Mouse (Mus musculus) CD8-positive naive resting alpha-beta T cell, adult 2 months (primary cell): ENCODE data around the gene Lrba.
A peak's percentile ranks its signal among the peaks of the same experiment; 100 is the strongest.

ENCODE experiments used
- DNase-seq, 2 experiments: peaks; one replicate each; pipeline ENCODE4 v3.0.0; 2022; ENCODE audit warnings: low read depth in 2 of 2, low spot score in 2 of 2

Gene Lrba

DNA sequence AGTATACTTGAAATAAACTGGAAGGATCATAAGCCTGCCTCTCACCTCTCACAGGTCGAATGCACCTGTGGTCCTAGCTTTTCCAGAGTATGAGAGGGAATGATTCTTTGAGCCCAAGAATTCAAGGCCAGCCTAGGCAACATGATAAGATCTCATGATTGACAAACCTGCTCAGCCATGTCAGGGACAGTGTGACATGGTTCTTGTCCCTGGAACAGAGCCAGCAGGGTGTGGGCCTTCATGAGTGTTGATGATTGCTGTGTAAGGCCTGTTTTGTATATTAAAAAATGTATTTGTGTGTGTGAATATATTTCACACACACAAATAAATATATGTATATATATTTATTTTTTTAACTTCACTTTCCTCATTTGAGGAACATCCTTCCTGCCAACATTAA lies 29.3 kb downstream of the Lrba start:
- no peak for DNase-seq

DNA sequence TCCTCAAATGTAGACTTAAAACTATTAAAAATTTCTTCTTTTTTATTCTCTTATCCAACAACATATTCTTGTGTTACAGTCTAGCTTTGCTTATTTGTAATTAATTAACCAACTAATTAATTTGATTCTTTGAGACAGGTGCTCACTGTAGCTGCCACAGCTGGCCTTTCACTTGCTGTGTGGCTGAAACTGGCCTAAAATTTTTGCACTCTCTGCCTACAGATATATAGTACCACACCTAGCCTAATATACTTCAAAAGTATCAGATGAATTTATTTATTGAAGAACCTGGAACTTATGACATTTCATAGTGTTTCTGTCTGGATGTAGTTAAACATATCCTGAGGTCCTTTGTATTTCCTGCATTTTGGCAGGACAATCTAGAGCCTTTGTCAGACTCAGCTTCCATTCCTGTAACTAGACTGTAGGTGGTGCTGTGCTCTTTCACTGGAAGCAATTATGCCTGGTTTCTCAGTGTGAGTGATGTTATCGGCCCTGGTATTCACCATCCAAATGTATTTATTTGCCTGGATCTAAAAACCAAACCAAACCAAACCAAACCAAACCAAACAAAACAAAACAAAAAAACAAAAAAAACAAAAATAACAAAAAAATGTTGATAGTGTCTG lies 43.7 kb downstream of the Lrba start:
- DNase-seq, result peak in 1 of 2 experiments; percentile 24

DNA sequence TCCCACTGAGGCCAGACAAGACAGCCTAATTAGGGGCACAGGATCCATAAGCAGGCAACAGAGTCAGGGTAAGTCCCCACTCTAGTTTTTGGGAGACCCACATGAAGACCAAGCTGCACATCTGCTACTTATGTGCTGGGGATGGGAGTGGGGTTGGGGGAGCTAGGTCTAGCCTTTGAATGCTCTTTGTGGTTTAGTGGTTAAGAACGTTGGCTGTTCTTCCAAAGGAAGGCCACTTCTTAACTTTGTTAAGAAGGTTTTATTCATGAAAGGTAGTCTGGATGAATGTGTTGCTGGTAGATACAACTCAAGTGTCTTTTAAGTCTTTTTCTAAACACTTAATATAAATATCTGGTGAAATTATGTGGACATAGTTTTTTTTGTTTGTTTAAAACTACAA lies 51.2 kb downstream of the Lrba start:
- no peak for DNase-seq

DNA sequence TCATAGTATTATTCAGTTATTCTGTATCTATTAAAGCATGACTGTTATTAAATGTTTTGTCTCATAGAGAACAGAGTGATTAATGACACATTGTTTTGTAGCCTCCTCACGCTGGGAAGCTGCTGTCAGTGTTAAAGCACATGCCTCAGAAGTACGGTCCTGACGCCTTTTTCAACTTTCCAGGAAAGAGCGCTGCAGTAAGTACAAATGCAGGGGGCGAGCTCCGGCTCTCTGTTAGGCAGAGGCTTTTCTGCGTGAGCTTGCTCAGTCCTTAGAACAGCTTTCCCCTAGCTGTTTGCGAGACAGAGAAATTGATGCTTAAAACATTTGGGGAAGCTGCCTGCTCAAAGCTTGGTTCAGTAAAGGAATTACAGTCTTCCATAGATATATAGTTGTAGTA lies 66.8 kb downstream of the Lrba start:
- no peak for DNase-seq

DNA sequence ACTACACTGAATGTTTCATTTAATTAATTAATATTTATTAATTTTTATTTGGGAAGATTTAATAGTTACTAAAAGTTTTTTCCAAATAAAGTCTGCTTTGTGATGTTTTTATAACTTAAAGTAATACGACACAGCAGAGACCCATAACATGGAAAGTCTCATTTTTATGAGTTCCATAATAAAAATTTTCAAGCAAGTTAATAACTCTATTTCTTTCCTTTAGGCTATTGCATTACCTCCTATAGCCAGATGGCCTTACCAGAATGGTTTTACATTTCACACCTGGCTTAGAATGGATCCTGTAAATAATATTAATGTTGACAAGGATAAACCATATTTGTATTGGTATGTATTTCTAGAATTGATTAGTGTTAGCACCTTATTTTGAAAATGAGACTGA lies 70.4 kb downstream of the Lrba start:
- no peak for DNase-seq

DNA sequence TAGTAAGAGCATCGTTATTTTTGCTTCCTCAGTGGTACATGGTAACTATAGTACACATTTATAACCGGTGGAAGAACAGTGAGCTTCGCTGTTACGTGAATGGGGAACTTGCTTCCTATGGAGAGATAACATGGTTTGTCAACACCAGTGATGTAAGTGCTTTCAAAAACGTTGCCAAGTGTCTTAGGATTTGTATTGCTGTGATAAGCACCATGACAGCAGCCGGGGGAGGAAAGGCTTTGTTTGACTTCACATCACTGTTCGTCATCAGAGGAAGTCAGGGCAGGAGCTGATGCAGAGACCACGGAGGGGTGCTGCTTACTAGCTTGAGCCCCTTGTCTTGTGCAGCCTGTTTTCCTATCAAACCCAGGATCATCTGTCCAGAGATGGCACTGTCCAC lies 71.7 kb downstream of the Lrba start:
- DNase-seq, result no peak

DNA sequence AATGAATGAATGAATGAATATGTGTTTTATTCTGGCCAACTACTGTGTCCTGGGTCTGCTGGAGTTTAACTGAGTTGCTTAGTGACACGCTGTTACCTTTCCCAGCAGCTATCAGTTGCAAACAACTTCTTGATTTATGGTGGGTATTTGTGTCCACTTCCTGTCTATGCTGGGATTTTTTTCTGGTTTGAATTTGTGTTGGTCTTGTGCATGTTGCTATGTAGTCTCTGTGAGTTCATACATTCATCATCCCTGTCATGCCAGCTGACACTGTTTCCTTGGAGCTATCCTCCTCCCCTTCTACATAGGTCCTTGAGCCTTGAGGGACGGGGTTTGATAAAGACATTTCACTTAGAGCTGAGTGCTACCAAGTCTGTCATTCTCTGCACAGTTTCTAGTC lies 84.4 kb downstream of the Lrba start:
- no peak for DNase-seq

DNA sequence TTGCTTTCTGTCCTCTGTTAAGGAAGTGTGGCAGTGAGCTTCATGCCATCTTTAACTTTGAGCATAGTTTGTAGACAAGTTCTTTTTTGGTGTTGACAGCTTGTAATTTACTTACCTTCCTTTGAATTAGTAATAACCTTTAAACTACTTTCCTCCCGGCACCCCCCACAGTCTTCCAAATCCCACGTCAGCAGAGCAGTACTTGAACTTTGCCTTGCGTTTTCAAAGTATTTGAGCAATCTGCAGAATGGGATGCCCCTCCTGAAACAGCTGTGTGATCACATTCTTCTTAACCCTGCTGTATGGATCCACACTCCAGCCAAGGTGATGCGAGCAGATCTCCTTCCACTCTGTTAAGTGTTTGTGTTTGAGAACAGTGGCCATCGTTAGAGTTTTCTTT lies 85.7 kb downstream of the Lrba start:
- DNase-seq, result no peak

DNA sequence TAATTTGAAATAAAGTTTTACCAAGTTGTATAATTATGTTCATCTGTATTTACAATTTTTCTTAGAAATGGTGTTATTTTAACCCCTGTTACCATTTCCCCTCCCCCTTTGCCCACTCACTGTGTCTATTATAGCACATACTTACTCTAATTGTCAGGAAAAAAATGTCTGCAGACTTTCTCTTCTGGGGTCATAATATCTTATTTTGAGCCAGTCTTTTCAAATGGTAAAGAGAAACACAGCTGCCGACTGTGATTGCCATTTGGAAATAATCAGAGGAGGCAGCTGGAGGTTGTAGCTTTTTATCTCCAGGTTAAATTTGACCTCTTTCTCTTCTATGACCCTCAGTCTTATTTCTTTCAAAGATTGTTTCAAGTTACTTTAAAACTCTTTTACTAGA lies 86.9 kb downstream of the Lrba start:
- DNase-seq, result no peak

DNA sequence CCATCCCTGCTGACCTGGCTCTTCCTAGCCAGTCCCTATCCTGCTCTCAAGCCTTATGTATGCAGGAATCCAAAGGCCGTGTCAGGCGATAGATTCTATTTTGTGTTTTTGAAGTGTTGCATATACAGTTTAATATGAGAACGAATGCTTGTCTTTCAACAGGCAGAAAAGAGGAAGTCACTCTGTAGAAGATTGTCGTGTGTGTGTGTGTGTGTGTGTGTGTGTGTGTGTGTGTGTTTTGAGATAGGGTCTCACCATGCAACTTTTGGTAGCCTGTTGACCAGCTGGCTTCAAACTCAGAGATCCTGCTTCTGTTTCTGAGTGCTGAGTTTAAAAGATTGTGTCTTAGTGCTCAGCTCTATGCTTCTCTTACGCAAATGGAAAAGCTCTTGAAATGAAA lies 93.2 kb downstream of the Lrba start:
- DNase-seq, result no peak

DNA sequence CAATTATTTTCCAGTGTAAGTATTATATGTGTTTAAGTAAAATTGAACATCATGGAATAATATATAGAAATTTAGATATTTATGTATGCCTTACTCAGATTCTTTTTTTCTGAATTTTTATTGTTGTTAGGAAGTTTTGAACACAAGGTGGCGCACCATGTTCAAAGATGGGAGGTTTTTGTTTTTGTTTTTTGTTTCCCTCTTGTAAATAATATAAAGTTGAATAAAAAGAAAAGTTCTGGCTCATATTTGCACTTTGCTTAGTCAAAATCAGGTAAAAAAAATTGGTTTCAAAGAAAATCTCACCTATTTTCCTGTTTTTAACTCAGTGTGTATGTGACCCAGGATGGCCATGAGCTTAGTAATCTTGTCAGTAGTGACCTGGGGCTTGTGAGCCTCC lies 104.1 kb downstream of the Lrba start:
- no peak for DNase-seq

DNA sequence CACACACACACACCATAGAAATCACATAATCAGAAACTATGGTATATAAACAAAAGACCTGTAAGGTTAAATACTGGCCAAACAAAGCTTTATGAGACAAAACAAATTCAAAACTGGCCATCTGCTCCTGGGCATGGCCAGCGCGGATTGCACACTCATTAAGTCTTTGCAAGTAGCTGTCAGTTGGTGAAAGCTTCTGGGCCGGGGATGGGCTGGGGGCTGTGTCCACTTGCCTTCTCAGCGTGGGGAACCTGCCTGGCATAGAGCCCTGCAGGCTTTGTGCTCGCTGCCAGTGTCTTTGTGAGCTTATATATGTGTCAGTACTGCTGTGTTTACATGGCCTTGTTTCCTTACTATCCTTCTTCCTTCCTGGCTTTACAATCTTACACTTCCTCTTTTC lies 118.8 kb downstream of the Lrba start:
- no peak for DNase-seq

DNA sequence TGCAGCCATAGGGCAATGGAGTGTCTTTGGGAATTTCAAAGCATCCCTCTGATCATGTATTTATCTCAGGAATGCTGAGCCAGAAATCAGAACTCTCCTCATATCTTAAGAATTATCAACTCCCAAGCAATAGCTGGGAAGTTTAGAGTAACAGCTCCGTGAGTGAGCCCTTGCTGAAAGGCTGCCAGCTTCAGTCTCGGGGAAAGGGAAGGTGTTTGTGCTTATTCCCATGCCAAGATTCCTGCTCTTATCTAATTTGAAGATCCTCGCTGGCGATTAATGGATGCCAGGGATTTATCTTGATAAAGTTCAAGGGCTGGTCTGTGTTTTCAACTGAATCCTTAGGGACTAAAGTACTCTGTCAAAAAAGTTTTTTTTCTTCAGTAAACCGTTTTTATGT lies 138.0 kb downstream of the Lrba start:
- no peak for DNase-seq

DNA sequence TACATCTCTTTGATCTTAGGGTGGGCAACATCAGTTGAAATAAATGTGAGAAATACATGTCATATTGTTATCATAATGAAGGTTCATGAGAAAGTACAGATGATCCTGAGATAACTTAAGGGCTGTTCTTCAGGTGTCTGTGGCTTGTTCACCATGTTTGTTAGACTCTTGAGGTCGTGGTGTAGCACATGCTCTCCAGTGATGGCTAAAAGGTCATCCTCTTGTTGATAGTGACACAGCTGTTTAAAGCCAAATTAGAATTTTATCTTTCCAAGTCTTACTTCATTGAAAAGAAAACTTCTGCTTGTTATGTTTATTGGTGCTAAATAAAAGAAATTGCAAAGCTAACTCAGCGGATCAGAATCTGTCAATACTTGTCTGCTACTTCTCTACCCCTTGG lies 147.0 kb downstream of the Lrba start:
- DNase-seq, result no peak

DNA sequence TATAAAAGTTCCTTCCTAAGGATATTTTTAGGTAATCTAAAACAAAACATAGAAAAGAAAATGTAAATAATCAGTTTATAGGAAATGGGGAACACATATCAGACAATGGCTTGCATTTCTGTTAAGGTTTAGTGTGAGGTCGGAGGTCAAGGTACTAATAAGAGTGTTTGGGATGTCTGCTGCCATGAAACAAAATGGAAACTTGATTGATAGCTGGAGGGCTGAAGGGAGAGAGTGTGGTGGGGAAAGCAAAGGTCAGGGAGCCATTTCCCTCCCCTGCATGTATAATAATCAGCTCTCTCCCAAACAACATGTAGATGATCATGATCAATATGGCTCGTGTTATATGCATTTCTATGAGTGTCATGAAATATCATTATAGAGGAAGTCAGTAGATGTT lies 150.8 kb downstream of the Lrba start:
- DNase-seq, result no peak

DNA sequence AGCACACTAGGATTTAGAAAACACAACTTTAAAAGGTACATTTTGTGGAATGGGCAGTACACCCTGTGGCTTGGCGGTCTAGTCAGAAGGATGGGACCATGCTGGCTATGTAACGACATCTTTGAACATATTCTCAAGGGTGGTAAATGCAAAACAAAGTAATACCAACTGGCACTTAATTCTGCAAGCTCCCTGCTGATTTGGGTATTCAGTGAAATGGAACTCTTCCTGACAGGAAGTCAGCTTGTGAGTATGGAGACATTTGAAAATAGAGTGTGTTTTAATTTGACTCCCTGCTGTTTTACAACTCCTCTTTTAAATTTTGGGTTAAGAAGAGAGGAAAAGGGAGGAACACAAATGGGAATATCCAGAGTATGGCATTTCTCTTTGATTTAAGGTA lies 158.1 kb downstream of the Lrba start:
- no peak for DNase-seq

DNA sequence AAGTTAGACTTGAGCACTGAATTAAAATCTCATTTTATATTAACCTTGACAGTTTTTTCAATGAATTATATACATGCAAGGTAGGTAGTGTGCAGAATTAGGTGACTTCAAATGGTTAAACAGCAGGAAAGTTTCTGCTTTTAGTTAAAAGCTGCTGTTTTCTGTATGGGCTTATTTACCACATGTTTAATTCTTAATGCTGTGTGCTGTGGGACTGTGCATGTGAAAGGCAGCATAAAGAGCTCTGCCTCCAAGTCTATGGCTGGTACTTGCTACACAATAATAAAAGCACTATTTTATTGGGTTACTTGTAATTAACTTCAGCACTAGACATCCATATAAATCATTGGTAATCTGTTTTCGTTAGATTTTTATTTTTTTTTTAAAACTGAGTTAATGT lies 160.6 kb downstream of the Lrba start:
- DNase-seq, result no peak

DNA sequence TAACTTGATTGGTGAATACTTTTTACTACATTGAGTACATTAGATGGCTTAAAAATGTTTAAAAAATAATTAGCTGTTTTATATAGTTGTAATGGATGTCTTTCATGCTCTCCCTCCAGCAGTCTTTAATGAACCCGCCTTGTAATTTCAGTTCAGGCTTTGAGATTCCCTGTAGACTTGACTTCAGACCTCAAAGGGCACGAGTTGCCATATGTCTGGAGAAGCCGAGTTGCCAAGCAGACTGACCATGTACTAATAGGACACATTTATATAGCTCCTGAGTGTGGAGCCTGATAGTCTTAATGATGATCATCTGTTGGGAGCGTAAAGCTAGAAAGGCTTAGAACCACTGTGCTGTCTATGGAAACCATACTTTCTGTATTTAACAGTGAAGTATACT lies 161.8 kb downstream of the Lrba start:
- no peak for DNase-seq

DNA sequence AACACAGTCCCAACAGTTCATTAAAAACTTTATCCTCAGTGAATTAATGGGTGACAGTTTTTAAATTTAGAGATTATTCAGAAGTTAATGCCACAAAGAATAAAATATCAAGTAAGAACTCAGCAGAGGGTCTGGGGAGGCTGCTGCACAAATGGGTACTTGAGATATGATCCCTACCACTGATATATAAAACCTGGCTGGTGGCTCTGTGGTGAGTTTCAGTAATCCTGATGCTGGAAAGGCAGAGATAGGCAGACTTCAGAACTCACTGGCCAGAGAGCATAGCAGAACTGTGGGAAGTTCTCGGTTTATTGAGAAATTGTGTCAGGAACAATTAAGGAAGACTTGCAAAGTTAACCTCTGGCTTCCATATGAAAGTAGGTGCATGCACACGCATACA lies 199.3 kb downstream of the Lrba start:
- no peak for DNase-seq

DNA sequence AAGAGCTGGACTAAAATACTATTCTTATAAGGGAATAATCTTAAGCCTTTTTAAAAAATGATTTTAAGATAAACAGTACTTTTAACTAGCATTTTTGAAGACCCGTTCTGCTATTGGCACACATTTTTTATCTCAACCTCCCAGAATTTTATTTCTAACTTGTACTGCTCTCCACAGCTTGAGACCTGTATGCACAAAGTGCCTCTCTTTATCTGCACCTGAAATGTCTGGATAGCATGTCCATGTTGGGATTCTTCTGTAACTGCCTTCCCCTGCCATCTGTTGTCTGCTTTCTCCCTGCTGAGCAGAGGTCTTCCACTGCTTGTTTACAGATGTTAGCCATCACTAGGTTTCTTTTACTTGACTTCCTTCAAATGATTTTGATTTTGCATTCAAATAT lies 202.3 kb downstream of the Lrba start:
- DNase-seq, result no peak

DNA sequence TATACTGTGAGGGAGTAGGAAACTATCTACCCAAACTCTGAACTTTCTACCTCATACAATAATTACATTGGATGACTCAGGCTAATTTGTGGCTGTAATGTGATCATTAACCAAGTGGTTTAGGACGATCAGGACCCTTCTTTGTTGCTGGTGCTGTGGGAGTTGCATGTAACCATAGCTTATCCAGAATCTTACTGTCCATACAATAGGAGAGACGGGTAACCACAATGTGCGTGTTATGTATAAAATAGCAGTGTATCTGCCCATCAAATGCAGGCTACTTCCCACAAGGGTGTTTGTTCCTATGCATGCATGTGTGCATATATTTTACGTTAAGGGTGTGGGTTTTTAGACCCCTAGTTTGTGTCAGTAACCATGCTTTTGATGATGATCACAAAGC lies 219.0 kb downstream of the Lrba start:
- no peak for DNase-seq

DNA sequence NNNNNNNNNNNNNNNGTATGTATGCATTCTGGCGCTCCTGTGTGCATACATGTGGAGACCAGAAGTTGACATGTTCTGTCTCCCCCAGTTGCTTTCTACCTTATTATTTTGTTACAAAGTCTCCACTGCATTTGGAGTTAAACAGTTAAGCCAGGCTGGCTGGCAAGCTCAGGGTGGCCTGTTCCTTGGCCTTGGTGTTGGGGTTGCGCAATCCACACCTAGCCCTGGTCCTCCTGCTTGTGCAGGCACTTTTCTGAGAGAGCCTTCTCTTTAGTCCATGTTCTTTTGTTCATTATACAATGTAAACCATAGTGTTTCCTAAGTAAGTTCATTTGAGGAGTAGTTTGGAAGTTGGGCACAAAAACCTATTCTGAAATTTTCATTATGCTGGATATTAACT lies 226.7 kb downstream of the Lrba start:
- no peak for DNase-seq

DNA sequence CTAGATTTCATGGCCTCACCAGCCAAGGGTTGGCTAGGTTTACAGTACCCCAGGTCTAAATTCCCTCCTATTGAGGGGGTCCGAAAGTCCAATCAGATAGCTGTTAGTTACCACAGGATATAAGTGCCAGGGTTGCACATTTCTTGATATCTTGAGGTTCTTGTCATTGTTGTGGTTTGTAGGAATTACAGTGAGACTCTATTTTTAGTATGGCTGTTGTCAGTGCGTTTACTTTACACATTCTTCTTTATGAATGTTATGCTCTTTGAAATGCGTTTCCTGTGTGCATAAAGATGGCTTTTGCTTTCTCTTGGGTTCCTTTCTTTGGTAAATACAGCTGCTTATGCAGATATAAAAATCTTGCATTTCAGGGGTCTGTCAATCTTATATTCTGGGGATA lies 237.1 kb downstream of the Lrba start:
- DNase-seq, result no peak

DNA sequence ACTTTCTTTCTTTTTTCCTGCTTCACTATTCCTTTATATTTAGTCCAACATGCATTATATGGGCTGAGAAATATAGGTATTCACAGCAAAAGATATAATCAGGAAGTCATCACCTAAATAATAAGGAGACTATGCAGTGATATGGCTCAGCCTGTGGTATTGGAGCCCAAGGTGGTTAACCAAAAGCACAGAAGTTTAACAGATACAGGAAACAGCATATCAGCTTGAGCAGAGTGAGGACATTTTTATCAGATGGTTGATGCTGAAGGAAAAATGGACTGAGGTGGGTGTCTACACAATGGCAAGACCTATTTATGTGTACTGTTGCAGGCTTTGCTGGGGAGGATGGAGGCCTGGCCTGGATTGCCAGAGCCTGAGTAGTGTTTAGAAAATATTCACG lies 265.5 kb downstream of the Lrba start:
- no peak for DNase-seq
